Mouse (Mus musculus): ENCODE measurements around the gene Clec4f.

DNA sequence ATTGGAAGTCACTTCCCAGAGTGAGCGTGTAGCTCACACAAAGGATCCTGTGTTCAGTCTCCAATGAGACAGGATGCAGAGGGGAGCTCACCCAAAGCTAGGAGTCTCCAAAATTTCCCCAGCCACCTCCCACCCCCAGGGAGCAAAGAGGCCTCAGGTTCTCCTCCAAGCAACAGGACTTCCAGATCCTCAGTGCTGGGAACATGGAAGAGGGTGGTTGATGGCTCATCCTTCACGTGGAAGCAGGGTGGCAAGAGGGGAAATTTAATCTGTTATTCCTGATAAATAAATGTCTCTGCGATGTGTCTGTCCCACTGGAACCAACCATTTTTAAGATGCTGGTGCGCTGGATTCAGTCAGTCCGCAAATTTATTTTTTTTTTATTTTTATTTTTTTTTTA lies 48.7 kb upstream of the Clec4f start:
- TF ChIP-seq CTCF (IDR thresholded peaks at IDR 0.05) (no peak), EP300 (IDR thresholded peaks at IDR 0.05) (no peak)
